Mouse (Mus musculus): ENCODE results near the gene Nupl1. TPM values are rescaled to one million over a fixed set of nuclear protein-coding genes. Genes with fewer than 3 reads are reported as not detected.

Gene Nupl1
- polyA plus RNA-seq, 1 experiment from 2014 or later, result not detected

DNA sequence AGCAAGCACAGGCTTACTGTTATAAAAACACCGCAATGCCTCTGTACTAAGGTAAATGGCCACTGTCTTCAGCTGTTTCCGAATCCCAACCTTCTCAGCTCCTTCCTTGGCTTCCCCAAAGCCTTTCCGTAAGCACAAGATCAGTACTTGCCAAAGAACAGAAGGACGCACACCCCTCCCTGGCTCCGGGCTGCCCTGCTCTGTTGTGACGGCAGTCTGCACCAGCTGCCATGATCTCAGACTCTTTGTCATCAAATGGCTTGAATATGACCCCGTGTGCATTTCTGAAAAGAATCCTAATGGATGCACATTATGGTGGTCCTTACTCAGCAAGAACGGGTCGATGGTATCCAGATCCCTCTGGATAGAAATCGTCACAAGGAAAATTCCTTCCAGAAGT, 108.0 kb downstream of the Nupl1 start:
- Histone ChIP-seq H3K36me3 (no peaks in the 10 kb centered on the region), H3K4me2 (no peak overlapping the region), H3K27me3 (replicated peaks) (no peaks in the 10 kb centered on the region), H3K27ac (replicated peaks) (no peak overlapping the region), H3K9ac (no peak overlapping the region), H3K9me3 (no peaks in the 10 kb centered on the region), H3K4me3 (no peak overlapping the region), H3K4me1 (peaks cover 12% of the 10 kb centered on the region)
- ATAC-seq (ENCODE audit: extremely low read depth, insufficient number of reproducible peaks, low FRiP score, low TSS enrichment), result no peak
- 70% methylated on average over 10 of the region's 10 CpGs for WGBS

DNA sequence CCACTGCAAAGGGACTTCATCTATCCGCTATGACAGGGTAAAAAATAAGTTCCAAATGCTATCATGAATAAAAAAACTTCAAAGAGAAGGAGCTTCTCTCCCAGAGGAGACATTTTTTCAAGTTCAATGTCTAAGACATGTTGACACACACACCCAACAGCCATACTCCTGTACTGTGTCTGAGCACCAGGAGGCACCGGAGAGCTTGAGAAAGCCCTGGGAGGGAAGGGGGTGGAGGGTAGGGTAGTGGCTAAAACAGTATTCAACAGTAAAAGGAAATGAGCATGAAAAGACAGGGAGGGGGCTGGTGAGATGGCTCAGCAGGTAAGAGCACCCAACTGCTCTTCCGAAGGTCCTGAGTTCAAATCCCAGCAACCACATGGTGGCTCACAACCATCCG, 112.9 kb downstream of the Nupl1 start:
- Histone ChIP-seq H3K27ac (replicated peaks) (no peak overlapping the region), H3K27me3 (replicated peaks) (no peaks in the 10 kb centered on the region), H3K36me3 (no peaks in the 10 kb centered on the region), H3K9me3 (no peaks in the 10 kb centered on the region), H3K4me3 (no peak overlapping the region), H3K4me2 (no peak overlapping the region), H3K9ac (no peak overlapping the region), H3K4me1 (no peaks in the 10 kb centered on the region)
- ATAC-seq (ENCODE audit: extremely low read depth, insufficient number of reproducible peaks, low FRiP score, low TSS enrichment), result no peak
- WGBS, result 84% methylated on average over 4 of the region's 4 CpGs

DNA sequence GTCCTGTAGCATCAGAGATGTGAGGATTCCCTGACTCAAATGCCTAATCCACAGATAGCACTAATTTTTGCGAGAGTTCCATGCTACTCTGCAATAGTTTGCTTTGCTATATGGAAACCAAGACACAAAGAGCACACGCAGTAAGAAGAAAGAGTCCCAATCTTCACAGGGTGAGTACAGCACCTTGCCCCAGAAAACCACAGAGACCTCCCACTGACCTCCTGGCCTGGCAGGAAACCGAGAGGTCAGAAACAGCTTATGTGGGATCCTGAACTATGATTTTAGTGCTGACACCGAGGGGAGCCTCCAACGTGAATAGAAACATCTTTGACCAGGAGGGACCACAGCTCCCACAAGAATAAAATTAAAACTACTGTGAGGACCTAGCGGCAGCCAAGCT, 113.4 kb downstream of the Nupl1 start:
- 68% methylated on average over 6 of the region's 6 CpGs for WGBS
- Histone ChIP-seq H3K4me2 (no peak overlapping the region), H3K4me3 (no peak overlapping the region), H3K9me3 (no peaks in the 10 kb centered on the region), H3K9ac (no peak overlapping the region), H3K36me3 (no peaks in the 10 kb centered on the region), H3K27me3 (replicated peaks) (no peaks in the 10 kb centered on the region), H3K4me1 (no peaks in the 10 kb centered on the region), H3K27ac (replicated peaks) (no peak overlapping the region)
- no peak for ATAC-seq (ENCODE audit: extremely low read depth, insufficient number of reproducible peaks, low FRiP score, low TSS enrichment)

DNA sequence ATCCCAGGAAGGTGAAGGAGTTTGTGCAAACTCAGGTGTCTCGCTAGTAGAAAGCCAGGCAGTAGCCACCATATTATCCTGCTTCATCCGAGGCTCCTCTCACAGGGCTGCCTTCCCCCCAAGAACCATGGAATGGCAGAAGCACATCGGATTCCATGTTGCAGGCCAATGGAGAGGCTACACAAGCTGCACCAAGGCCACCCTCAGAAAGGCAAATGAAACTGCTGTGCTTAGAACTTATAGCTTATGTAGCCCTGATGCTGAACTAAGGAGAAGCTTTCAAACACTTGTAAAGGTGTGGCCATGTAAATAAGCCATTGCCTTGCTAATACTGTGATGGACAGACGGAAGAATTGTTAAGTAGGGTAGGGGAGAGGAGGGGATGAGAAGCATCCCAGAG, 115.4 kb downstream of the Nupl1 start:
- no peak overlapping the region for H3K9ac ChIP-seq
- H3K27ac ChIP-seq (replicated peaks), result no peak overlapping the region
- H3K4me3 ChIP-seq, result no peak overlapping the region
- 71% methylated on average over 4 of the region's 4 CpGs for WGBS
- ATAC-seq (ENCODE audit: extremely low read depth, insufficient number of reproducible peaks, low FRiP score, low TSS enrichment), result no peak
- H3K36me3 ChIP-seq, result no peaks in the 10 kb centered on the region
- no peaks in the 10 kb centered on the region for H3K9me3 ChIP-seq
- peaks cover 5% of the 10 kb centered on the region for H3K4me1 ChIP-seq
- no peaks in the 10 kb centered on the region for H3K27me3 ChIP-seq (replicated peaks)
- H3K4me2 ChIP-seq, result no peak overlapping the region

DNA sequence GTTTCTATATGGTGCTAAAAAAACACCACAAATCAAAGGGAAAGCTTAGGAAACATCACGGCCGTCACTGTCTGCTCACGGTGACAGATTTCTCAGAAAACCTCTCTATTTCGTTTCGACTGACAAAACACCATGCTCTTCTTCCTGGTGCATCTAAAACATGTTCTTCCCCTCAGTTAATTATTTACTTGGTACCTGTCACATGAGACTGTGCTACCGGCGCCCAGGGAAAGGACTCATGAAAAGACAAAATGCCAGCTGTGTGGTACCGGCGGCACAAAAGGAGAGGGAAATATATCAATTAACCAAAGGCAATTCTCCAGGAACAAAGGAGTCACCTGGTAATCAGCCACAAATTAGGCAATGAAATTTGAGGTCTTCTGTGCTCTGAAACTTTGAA, 116.5 kb downstream of the Nupl1 start:
- H3K4me3 ChIP-seq, result no peak overlapping the region

More for the DNA sequence above, 116.5 kb downstream of the Nupl1 start:
- Histone ChIP-seq H3K9ac (no peak overlapping the region), H3K4me1 (peaks cover 14% of the 10 kb centered on the region), H3K9me3 (no peaks in the 10 kb centered on the region), H3K4me2 (no peak overlapping the region), H3K27ac (replicated peaks) (no peak overlapping the region), H3K36me3 (no peaks in the 10 kb centered on the region), H3K27me3 (replicated peaks) (no peaks in the 10 kb centered on the region)
- WGBS, result 87% methylated on average over 9 of the region's 9 CpGs
- ATAC-seq (ENCODE audit: extremely low read depth, insufficient number of reproducible peaks, low FRiP score, low TSS enrichment), result no peak

MicroRNAs within 50 kb of the gene (microRNA counts, 519-probe panel; counts per million panel counts)
- 209 counts per million, percentile 61 among the panel's probes with 10 or more counts for microRNA mmu-miR-719

Small RNA genes lying within 50 kb of the gene (microRNA-seq; reads per million reads assigned to microRNA genes)
- gene Mir719, result not detected

Other genes with a start within 250 kb of the Nupl1 start
- 6.7 and 7.0 TPM in 2 replicates for gene Atp8a2, start 54.3 kb downstream of the Nupl1 start, polyA plus RNA-seq (2015; fragmentation: Nextera tagmentation; extraction: Ambion mirVana)
- 30.6 and 33.7 TPM in 2 replicates for gene Gm49336, start 76 bp upstream of the Nupl1 start, polyA plus RNA-seq (2015; fragmentation: Nextera tagmentation; extraction: Ambion mirVana)
- 24.0 and 24.3 TPM in 2 replicates for gene Mtmr6, start 13.8 kb upstream of the Nupl1 start, polyA plus RNA-seq (2015; fragmentation: Nextera tagmentation; extraction: Ambion mirVana)
- gene Amer2, start 121.8 kb upstream of the Nupl1 start, polyA plus RNA-seq (2015; fragmentation: Nextera tagmentation; extraction: Ambion mirVana), result 0.73 and 0.94 TPM in 2 replicates